Mouse (Mus musculus): ENCODE measurements around the gene Arpc2. TPM values are rescaled to one million over a fixed set of nuclear protein-coding genes. Genes with fewer than 3 reads are reported as not detected.

Arpc2 gene
- polyA plus RNA-seq, 1 experiment from 2014 or later = 359 TPM

GRCm38 (mm10) chr1:74239618-74240017, 3.7 kb downstream of the Arpc2 start:
- no peak for ATAC-seq (ENCODE audit: insufficient number of reproducible peaks, insufficient read depth, low FRiP score, low read depth)
- Histone ChIP-seq H3K9me3 (ENCODE audit: control insufficient read depth, low read length) (no peaks in the 10 kb centered on the region), H3K4me1 (ENCODE audit: control insufficient read depth in 2 of 2, insufficient read depth in 2 of 2, low read length in 2 of 2) (peaks cover 17 to 55% of the 10 kb centered on the region in 2 experiments), H3K9ac (ENCODE audit: low read length) (peak overlapping the region; percentile 99), H3K27ac (replicated peaks in 1 of 2; ENCODE audit: control insufficient read depth in 1 of 2, insufficient read depth in 1 of 2, low read depth in 2 of 2, low read length in 2 of 2) (peak overlapping the region; percentile 89 to 90), H3K4me3 (ENCODE audit: control insufficient read depth in 1 of 2, insufficient read depth in 1 of 2, low read depth in 1 of 2, low read length in 2 of 2) (peak overlapping the region; percentile 33 to 99), H3K4me2 (ENCODE audit: low read length) (peak overlapping the region; percentile 79), H3K36me3 (ENCODE audit: control insufficient read depth, insufficient read depth, low read length) (peaks cover 4% of the 10 kb centered on the region; the same call in 1 of the 2 replicates), H3K27me3 (ENCODE audit: control insufficient read depth, insufficient read depth, low read length) (no peaks in the 10 kb centered on the region)
- 10% methylated on average over 11 of the region's 11 CpGs for WGBS

GRCm38 (mm10) chr1:74240311-74240710, 4.4 kb downstream of the Arpc2 start:
- 10% methylated on average over 6 of the region's 6 CpGs for WGBS
- peak overlapping the region; percentile 85 to 90 for H3K27ac ChIP-seq (replicated peaks in 1 of 2; ENCODE audit: control insufficient read depth in 1 of 2, insufficient read depth in 1 of 2, low read depth in 2 of 2, low read length in 2 of 2)
- peaks cover 17 to 56% of the 10 kb centered on the region in 2 experiments for H3K4me1 ChIP-seq (ENCODE audit: control insufficient read depth in 2 of 2, insufficient read depth in 2 of 2, low read length in 2 of 2)
- peaks cover 4% of the 10 kb centered on the region; the same call in 1 of the 2 replicates for H3K36me3 ChIP-seq (ENCODE audit: control insufficient read depth, insufficient read depth, low read length)
- H3K4me3 ChIP-seq (ENCODE audit: control insufficient read depth in 1 of 2, insufficient read depth in 1 of 2, low read depth in 1 of 2, low read length in 2 of 2) = peak overlapping the region; percentile 3 to 6; a peak in 2 of 4 replicates
- H3K9ac ChIP-seq (ENCODE audit: low read length) = peak overlapping the region; percentile 99
- H3K4me2 ChIP-seq (ENCODE audit: low read length) = peak overlapping the region; percentile 79
- no peaks in the 10 kb centered on the region for H3K9me3 ChIP-seq (ENCODE audit: control insufficient read depth, low read length)
- no peaks in the 10 kb centered on the region for H3K27me3 ChIP-seq (ENCODE audit: control insufficient read depth, insufficient read depth, low read length)
- ATAC-seq (ENCODE audit: insufficient number of reproducible peaks, insufficient read depth, low FRiP score, low read depth) = no peak

GRCm38 (mm10) chr1:74240832-74241231, 4.9 kb downstream of the Arpc2 start:
- Histone ChIP-seq H3K4me3 (ENCODE audit: control insufficient read depth in 1 of 2, insufficient read depth in 1 of 2, low read depth in 1 of 2, low read length in 2 of 2) (peak overlapping the region in 1 of 2 experiments; percentile 6; a peak in 2 of 4 replicates), H3K27ac (replicated peaks in 1 of 2; ENCODE audit: control insufficient read depth in 1 of 2, insufficient read depth in 1 of 2, low read depth in 2 of 2, low read length in 2 of 2) (peak overlapping the region; percentile 85 to 90)

GRCm38 (mm10) chr1:74245525-74245924, 9.6 kb downstream of the Arpc2 start:
- H3K4me3 ChIP-seq (ENCODE audit: control insufficient read depth in 1 of 2, insufficient read depth in 1 of 2, low read depth in 1 of 2, low read length in 2 of 2) = no peak overlapping the region
- no peaks in the 10 kb centered on the region for H3K27me3 ChIP-seq (ENCODE audit: control insufficient read depth, insufficient read depth, low read length)
- 69% methylated on average over 2 of the region's 2 CpGs for WGBS
- H3K4me2 ChIP-seq (ENCODE audit: low read length) = no peak overlapping the region
- H3K9me3 ChIP-seq (ENCODE audit: control insufficient read depth, low read length) = no peaks in the 10 kb centered on the region
- ATAC-seq (ENCODE audit: insufficient number of reproducible peaks, insufficient read depth, low FRiP score, low read depth) = no peak
- H3K27ac ChIP-seq (replicated peaks in 1 of 2; ENCODE audit: control insufficient read depth in 1 of 2, insufficient read depth in 1 of 2, low read depth in 2 of 2, low read length in 2 of 2) = no peak overlapping the region
- H3K4me1 ChIP-seq (ENCODE audit: control insufficient read depth in 2 of 2, insufficient read depth in 2 of 2, low read length in 2 of 2) = peaks cover 15 to 69% of the 10 kb centered on the region in 2 experiments
- peaks cover 44% of the 10 kb centered on the region for H3K36me3 ChIP-seq (ENCODE audit: control insufficient read depth, insufficient read depth, low read length)
- H3K9ac ChIP-seq (ENCODE audit: low read length) = no peak overlapping the region

More at GRCm38 (mm10) chr1:74240832-74241231, 4.9 kb downstream of the Arpc2 start:
- peak overlapping the region; percentile 79 for H3K4me2 ChIP-seq (ENCODE audit: low read length)
- 39% methylated on average over 4 of the region's 4 CpGs for WGBS
- peaks cover 5% of the 10 kb centered on the region; the same call in 1 of the 2 replicates for H3K36me3 ChIP-seq (ENCODE audit: control insufficient read depth, insufficient read depth, low read length)
- no peaks in the 10 kb centered on the region for H3K27me3 ChIP-seq (ENCODE audit: control insufficient read depth, insufficient read depth, low read length)
- H3K4me1 ChIP-seq (ENCODE audit: control insufficient read depth in 2 of 2, insufficient read depth in 2 of 2, low read length in 2 of 2) = peaks cover 17 to 62% of the 10 kb centered on the region in 2 experiments
- peak overlapping the region; percentile 99 for H3K9ac ChIP-seq (ENCODE audit: low read length)
- ATAC-seq (ENCODE audit: insufficient number of reproducible peaks, insufficient read depth, low FRiP score, low read depth) = no peak
- H3K9me3 ChIP-seq (ENCODE audit: control insufficient read depth, low read length) = no peaks in the 10 kb centered on the region

GRCm38 (mm10) chr1:74248799-74249198, 12.9 kb downstream of the Arpc2 start:
- H3K27me3 ChIP-seq (ENCODE audit: control insufficient read depth, insufficient read depth, low read length) = no peaks in the 10 kb centered on the region
- peaks cover 12 to 50% of the 10 kb centered on the region in 2 experiments; a peak in 3 of 4 replicates for H3K4me1 ChIP-seq (ENCODE audit: control insufficient read depth in 2 of 2, insufficient read depth in 2 of 2, low read length in 2 of 2)
- peak; percentile 61; the same call in 1 of the 2 replicates for ATAC-seq (ENCODE audit: insufficient number of reproducible peaks, insufficient read depth, low FRiP score, low read depth)
- H3K36me3 ChIP-seq (ENCODE audit: control insufficient read depth, insufficient read depth, low read length) = peaks cover 72% of the 10 kb centered on the region
- peak overlapping the region; percentile 82 to 83 for H3K27ac ChIP-seq (replicated peaks in 1 of 2; ENCODE audit: control insufficient read depth in 1 of 2, insufficient read depth in 1 of 2, low read depth in 2 of 2, low read length in 2 of 2)
- H3K4me2 ChIP-seq (ENCODE audit: low read length) = no peak overlapping the region
- no peak overlapping the region for H3K4me3 ChIP-seq (ENCODE audit: control insufficient read depth in 1 of 2, insufficient read depth in 1 of 2, low read depth in 1 of 2, low read length in 2 of 2)
- peak overlapping the region; percentile 26; the same call in 1 of the 2 replicates for H3K9ac ChIP-seq (ENCODE audit: low read length)
- H3K9me3 ChIP-seq (ENCODE audit: control insufficient read depth, low read length) = no peaks in the 10 kb centered on the region
- WGBS = 34% methylated on average over 1 of the region's 1 CpGs

- Histone ChIP-seq H3K27me3 (ENCODE audit: control insufficient read depth, insufficient read depth, low read length) (no peaks in the 10 kb centered on the region), H3K27ac (replicated peaks in 1 of 2; ENCODE audit: control insufficient read depth in 1 of 2, insufficient read depth in 1 of 2, low read depth in 2 of 2, low read length in 2 of 2) (peak overlapping the region; percentile 82 to 83), H3K4me2 (ENCODE audit: low read length) (no peak overlapping the region), H3K9me3 (ENCODE audit: control insufficient read depth, low read length) (no peaks in the 10 kb centered on the region), H3K9ac (ENCODE audit: low read length) (peak overlapping the region; percentile 26; the same call in 1 of the 2 replicates), H3K4me3 (ENCODE audit: control insufficient read depth in 1 of 2, insufficient read depth in 1 of 2, low read depth in 1 of 2, low read length in 2 of 2) (no peak overlapping the region), H3K36me3 (ENCODE audit: control insufficient read depth, insufficient read depth, low read length) (peaks cover 79% of the 10 kb centered on the region), H3K4me1 (ENCODE audit: control insufficient read depth in 2 of 2, insufficient read depth in 2 of 2, low read length in 2 of 2) (peaks cover 12 to 49% of the 10 kb centered on the region in 2 experiments)
- ATAC-seq (ENCODE audit: insufficient number of reproducible peaks, insufficient read depth, low FRiP score, low read depth) = no peak
- WGBS = 58% methylated on average over 5 of the region's 5 CpGs
Measured at GRCm38 (mm10) chr1:74249331-74249980, 13.6 kb downstream of the Arpc2 start.

GRCm38 (mm10) chr1:74250096-74250495, 14.2 kb downstream of the Arpc2 start:
- Histone ChIP-seq H3K9ac (ENCODE audit: low read length) (no peak overlapping the region), H3K9me3 (ENCODE audit: control insufficient read depth, low read length) (no peaks in the 10 kb centered on the region), H3K4me2 (ENCODE audit: low read length) (no peak overlapping the region), H3K4me1 (ENCODE audit: control insufficient read depth in 2 of 2, insufficient read depth in 2 of 2, low read length in 2 of 2) (peaks cover 11 to 48% of the 10 kb centered on the region in 2 experiments), H3K27ac (replicated peaks in 1 of 2; ENCODE audit: control insufficient read depth in 1 of 2, insufficient read depth in 1 of 2, low read depth in 2 of 2, low read length in 2 of 2) (no peak overlapping the region), H3K36me3 (ENCODE audit: control insufficient read depth, insufficient read depth, low read length) (peaks cover 85% of the 10 kb centered on the region), H3K4me3 (ENCODE audit: control insufficient read depth in 1 of 2, insufficient read depth in 1 of 2, low read depth in 1 of 2, low read length in 2 of 2) (no peak overlapping the region), H3K27me3 (ENCODE audit: control insufficient read depth, insufficient read depth, low read length) (no peaks in the 10 kb centered on the region)
- WGBS = 84% methylated on average over 4 of the region's 4 CpGs
- no peak for ATAC-seq (ENCODE audit: insufficient number of reproducible peaks, insufficient read depth, low FRiP score, low read depth)

All from heart, embryonic 14.5 days (tissue).